Mouse (Mus musculus) liver, adult 2 months (tissue): Measurements from ENCODE around the gene Gm45140.

ENCODE experiments used
- CTCF ChIP-seq: fragments of 200-500 bp; IDR thresholded peaks from 2 replicates; pipeline ENCODE4 v1.5.1; 2011; ENCODE audit warnings: low read depth, low read length, control low read depth
- POLR2A ChIP-seq: fragments of 200-500 bp; IDR thresholded peaks from 2 replicates; pipeline ENCODE4 v1.6.1; 2011; ENCODE audit warnings: low read length, control low read depth; ENCODE audit not compliant: insufficient read depth; ENCODE audit errors: extremely low read depth

DNA sequence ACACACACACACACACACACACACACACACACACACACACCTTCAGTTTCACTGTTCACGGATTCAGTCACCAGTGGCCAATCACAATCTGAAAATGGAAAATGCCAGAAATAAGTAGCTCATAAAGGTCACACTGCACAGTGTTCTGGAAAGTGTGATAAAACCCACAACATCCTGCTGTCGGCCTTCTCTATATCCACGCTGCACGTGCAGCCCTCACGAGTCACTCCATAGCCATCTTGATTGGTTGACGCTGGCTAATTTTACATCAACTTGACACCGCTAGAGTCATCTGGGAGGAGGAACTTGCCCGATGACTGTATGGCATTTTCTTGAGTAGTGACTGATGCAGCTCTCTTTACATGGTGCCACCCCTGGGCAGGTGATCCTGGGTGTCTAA, 93.6 kb downstream of the Gm45140 start:
- no peak for TF ChIP-seq CTCF
- no peak for TF ChIP-seq POLR2A
